Mouse (Mus musculus) embryonic facial prominence, embryonic 10.5 days (tissue): ENCODE measurements around the gene Kif5a. TPM values are rescaled to one million over a fixed set of nuclear protein-coding genes. Genes with fewer than 3 reads are reported as not detected.

Experiments
- DNase-seq: peaks from one replicate; pipeline ENCODE4 v3.0.0-alpha.2; 2017; ENCODE audit warnings: low spot score
- H3K27ac ChIP-seq: fragments of 300-500 bp; sonication (generic); replicated peaks from 2 replicates; pipeline ENCODE4 v1.5.1; 2016; ENCODE audit warnings: mild to moderate bottlenecking
- H3K27me3 ChIP-seq: fragments of 300-500 bp; sonication (generic); replicated peaks from 2 replicates; pipeline ENCODE4 v1.6.1; 2016; ENCODE audit warnings: low read depth, mild to moderate bottlenecking; ENCODE audit not compliant: poor library complexity, severe bottlenecking
- H3K36me3 ChIP-seq: fragments of 300-500 bp; sonication (generic); replicated peaks from 2 replicates; pipeline ENCODE4 v1.6.1; 2016; ENCODE audit warnings: mild to moderate bottlenecking, moderate library complexity
- H3K4me1 ChIP-seq: fragments of 300-500 bp; sonication (generic); 2 replicates; pipeline ENCODE4 v1.6.1; 2016
- H3K4me3 ChIP-seq: fragments of 300-500 bp; sonication (generic); 2 replicates; pipeline ENCODE4 v1.5.1; 2016; ENCODE audit warnings: mild to moderate bottlenecking, moderate library complexity
- H3K9me3 ChIP-seq: fragments of 300-500 bp; sonication (generic); 2 replicates; pipeline ENCODE4 v1.6.1; 2016; ENCODE audit warnings: mild to moderate bottlenecking
- WGBS: fragments of 180-500 bp; shearing (Covaris S2); methylation state at CpG from one replicate; pipeline ENCODE4 v1.1.7; 2016; 5-methylcytosine and 5-hydroxymethylcytosine counted together
- polyA plus RNA-seq: library from polyadenylated mRNA; unstranded; fragments of >200 nt; fragmentation: Nextera tagmentation; extraction: Ambion mirVana; gene quantifications from 2 replicates; pipeline ENCODE4 v1.2.1, GENCODE M21; 2016

Gene Kif5a
- polyA plus RNA-seq, 1 experiment from 2014 or later: 11.6 TPM

DNA sequence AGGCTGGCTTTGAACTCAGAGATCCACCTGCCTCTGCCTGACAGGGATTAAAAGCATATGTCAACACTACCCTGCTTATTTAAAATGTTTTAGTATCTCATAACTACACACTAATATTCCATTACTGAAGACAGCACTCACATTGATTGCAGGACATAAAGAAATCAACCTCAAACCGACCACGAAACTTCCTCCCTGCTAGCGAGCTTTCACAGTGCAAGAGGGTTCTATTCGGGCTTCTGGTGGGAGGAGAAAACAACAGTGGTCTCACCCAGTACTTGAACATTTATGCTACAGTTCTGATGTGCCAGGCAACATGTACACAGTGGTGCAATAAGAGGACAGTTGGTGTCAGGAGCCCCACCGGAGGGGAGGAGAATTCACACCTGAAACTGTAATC lies 12.3 kb downstream of the Kif5a start:
- 90% methylated on average over 5 of the region's 5 CpGs for WGBS
- peaks cover 5% of the 10 kb centered on the region; the same call in 1 of the 2 replicates for H3K36me3 ChIP-seq
- no peak overlapping the region for H3K27ac ChIP-seq
- H3K27me3 ChIP-seq: no peaks in the 10 kb centered on the region
- H3K4me1 ChIP-seq: peaks cover 4% of the 10 kb centered on the region; the same call in 1 of the 2 replicates
- H3K9me3 ChIP-seq: no peaks in the 10 kb centered on the region
- no peak for DNase-seq
- no peak overlapping the region for H3K4me3 ChIP-seq

DNA sequence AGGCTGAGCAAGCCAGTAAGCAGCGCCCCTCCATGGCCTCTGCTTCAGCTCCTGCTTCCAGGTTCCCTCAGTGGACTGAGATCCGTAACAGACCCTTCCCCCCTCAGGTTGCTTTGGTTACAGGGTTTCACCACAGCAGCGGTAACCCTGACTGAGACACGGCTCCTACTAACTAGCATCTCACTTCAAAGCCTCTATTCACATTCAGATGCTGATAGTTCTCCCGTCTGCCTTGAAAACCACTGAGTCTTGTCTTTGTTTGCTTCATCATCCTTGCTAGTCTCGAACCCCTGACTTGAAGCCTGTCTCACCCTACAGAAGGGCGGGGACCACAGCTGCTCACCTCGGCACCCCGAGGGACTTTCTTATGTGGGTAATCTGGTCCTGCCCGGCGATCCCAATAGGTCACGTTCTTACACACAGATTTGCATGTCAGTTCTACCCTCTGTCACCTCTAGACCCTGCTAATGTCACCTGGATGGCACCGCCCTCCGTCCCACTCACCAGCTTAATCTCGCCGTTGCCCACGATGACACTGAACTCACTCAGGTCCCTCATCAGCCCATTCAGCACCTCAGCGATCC lies 24.8 kb downstream of the Kif5a start:
- no peak overlapping the region for H3K27ac ChIP-seq
- no peak for DNase-seq
- H3K9me3 ChIP-seq: no peaks in the 10 kb centered on the region
- WGBS: 71% methylated on average over 18 of the region's 18 CpGs
- no peak overlapping the region for H3K4me3 ChIP-seq
- H3K36me3 ChIP-seq: peaks cover 38% of the 10 kb centered on the region
- H3K27me3 ChIP-seq: peaks cover 26% of the 10 kb centered on the region
- peaks cover 28% of the 10 kb centered on the region for H3K4me1 ChIP-seq

DNA sequence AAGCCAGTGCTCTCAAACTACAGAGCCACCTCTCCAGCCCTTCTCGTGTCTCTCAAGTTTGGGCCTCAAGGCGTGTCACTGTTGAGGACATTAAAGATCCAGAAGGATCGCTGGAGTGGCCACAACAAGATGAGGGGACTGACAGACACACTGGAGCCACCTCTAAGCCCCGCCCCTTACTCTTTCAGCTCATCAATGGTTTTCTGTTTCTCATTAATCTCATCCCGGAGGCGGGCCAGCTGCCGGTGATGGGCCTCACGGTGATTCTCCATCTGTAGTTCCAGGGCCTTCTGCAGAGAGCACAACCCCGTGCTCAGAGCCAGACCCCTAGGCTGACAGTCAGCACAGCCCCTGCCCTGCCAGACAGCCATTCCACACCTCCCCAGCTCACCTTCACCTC lies 26.6 kb downstream of the Kif5a start:
- WGBS: 26% methylated on average over 9 of the region's 9 CpGs
- Histone ChIP-seq H3K27ac (peak overlapping the region; percentile 14), H3K4me3 (peak overlapping the region; percentile 2), H3K36me3 (peaks cover 24% of the 10 kb centered on the region), H3K9me3 (no peaks in the 10 kb centered on the region), H3K27me3 (peaks cover 26% of the 10 kb centered on the region), H3K4me1 (peaks cover 30% of the 10 kb centered on the region)
- DNase-seq: peak; percentile 60

DNA sequence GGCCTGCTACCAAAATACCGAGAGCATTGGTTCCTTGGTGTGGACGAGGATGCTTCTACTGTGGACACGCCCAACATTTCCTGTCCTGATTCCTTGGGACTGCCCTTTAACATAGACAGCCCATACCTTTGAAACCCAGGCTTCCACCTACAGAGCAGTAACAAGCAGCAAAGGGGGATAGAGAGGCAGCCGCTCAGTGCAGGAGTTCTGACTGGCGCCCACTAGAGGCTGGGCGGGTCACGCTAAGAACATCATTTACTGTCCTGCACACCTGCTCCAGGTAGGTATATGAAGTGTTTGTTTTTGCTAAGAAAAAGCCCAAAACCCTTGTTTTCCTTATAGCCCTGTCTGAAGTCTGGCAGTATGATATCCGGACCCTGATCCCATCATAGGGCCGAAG lies 30.0 kb downstream of the Kif5a start:
- no peak for DNase-seq
- peaks cover 23% of the 10 kb centered on the region for H3K4me1 ChIP-seq
- H3K27ac ChIP-seq: no peak overlapping the region
- H3K27me3 ChIP-seq: 0 out of 2 replicates have a peak, but pooled peaks cover 19% of the 10 kb centered on the region
- H3K36me3 ChIP-seq: peaks cover 3% of the 10 kb centered on the region
- 75% methylated on average over 9 of the region's 9 CpGs for WGBS
- no peak overlapping the region for H3K4me3 ChIP-seq
- no peaks in the 10 kb centered on the region for H3K9me3 ChIP-seq

DNA sequence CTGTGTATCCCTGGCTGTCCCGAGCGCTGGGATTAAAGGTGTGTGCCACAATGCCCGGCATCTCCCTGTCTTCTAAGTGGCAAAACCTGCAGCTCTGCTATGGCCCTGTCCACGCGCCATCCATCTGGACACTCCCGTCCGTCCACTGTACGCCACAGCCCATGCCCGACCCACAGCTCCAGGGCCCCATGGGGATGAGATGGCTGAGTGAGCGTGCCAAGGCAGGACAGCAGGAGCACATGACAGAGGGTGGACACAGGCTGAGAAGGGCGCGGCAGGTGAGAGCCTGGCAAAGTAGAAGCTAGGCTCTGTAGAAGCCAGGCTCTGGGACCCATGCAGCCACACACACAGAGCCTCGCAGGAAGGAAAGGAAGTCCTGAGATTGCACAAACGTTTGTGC lies 31.4 kb downstream of the Kif5a start:
- H3K36me3 ChIP-seq: no peaks in the 10 kb centered on the region; the same call in 1 of the 2 replicates

DNA sequence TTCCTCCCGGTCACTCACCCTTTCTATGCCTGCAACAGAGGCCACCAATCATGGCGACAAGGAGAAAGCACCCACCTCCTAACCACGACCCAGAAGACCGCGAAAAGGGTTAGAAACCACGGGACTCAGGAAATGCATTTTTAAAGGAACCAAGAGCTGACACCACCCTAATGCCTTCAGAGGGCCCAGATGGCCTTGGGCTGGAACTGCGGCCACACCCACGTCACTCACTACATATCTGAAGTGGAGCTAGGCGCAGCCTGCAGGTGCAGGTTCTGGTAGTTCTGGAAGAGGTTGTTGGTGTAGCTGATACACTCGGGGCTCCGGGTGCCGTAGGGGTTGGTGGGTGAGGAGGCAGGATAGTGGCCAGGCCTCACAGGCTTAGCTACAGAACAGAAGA lies 32.5 kb downstream of the Kif5a start:
- H3K36me3 ChIP-seq: no peaks in the 10 kb centered on the region; the same call in 1 of the 2 replicates
- H3K9me3 ChIP-seq: no peaks in the 10 kb centered on the region
- no peak overlapping the region for H3K27ac ChIP-seq
- WGBS: 86% methylated on average over 12 of the region's 12 CpGs
- no peak overlapping the region for H3K4me3 ChIP-seq
- peaks cover 33% of the 10 kb centered on the region; the same call in 1 of the 2 replicates for H3K27me3 ChIP-seq
- H3K4me1 ChIP-seq: peaks cover 7% of the 10 kb centered on the region
- DNase-seq: no peak

More for the DNA sequence above, 31.4 kb downstream of the Kif5a start:
- WGBS: 83% methylated on average over 14 of the region's 14 CpGs
- no peak overlapping the region for H3K4me3 ChIP-seq
- no peaks in the 10 kb centered on the region for H3K9me3 ChIP-seq
- peaks cover 14% of the 10 kb centered on the region for H3K4me1 ChIP-seq
- H3K27me3 ChIP-seq: peaks cover 26% of the 10 kb centered on the region; the same call in 1 of the 2 replicates
- H3K27ac ChIP-seq: no peak overlapping the region
- no peak for DNase-seq

DNA sequence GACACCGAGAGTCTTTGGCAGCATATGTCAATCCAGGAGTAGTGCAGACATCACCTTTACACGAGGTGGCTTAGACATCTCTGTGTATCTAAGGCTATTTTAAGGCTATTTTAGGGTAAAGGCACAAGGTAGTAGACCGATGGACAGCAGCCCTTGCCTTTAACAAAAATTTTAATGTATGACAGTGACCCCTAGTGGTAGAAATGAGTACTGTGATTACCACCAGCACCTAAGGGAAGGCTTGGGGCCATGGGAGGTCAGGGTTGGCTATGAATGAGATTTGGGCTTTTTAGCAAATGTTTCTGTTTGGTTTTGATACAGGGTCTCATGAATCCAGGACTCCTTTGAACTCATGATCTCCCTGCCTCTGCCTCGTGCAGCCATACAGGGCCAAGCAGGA lies 34.3 kb downstream of the Kif5a start:
- Histone ChIP-seq H3K9me3 (no peaks in the 10 kb centered on the region), H3K27ac (no peak overlapping the region), H3K4me1 (peaks cover 11% of the 10 kb centered on the region), H3K27me3 (peaks cover 31% of the 10 kb centered on the region; the same call in 1 of the 2 replicates), H3K4me3 (no peak overlapping the region), H3K36me3 (no peaks in the 10 kb centered on the region)
- DNase-seq: peak; percentile 28
- 23% methylated on average over 4 of the region's 4 CpGs for WGBS

DNA sequence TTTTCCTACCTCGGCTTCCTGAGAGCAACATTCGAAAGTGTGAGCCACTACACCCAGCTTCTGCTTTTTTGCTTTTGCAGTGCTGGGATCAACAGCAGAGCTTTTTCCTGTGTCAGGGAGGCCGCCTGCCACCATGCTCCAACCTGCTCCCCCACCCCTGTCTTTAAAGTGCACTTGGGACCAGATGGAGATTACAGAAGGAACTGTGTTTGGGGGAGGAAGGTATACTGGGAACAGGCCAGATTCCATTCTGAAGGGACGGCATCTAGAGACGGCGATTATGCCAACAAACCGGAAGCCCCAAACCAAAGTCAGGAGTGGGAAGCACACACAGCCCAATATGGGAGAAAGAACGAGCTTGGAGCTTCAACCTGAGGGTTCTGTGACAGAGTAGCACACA lies 36.0 kb downstream of the Kif5a start:
- Histone ChIP-seq H3K9me3 (no peaks in the 10 kb centered on the region), H3K4me1 (peaks cover 17% of the 10 kb centered on the region), H3K4me3 (no peak overlapping the region), H3K36me3 (no peaks in the 10 kb centered on the region), H3K27me3 (peaks cover 33% of the 10 kb centered on the region; the same call in 1 of the 2 replicates), H3K27ac (no peak overlapping the region)
- DNase-seq: no peak
- WGBS: 85% methylated on average over 8 of the region's 8 CpGs

DNA sequence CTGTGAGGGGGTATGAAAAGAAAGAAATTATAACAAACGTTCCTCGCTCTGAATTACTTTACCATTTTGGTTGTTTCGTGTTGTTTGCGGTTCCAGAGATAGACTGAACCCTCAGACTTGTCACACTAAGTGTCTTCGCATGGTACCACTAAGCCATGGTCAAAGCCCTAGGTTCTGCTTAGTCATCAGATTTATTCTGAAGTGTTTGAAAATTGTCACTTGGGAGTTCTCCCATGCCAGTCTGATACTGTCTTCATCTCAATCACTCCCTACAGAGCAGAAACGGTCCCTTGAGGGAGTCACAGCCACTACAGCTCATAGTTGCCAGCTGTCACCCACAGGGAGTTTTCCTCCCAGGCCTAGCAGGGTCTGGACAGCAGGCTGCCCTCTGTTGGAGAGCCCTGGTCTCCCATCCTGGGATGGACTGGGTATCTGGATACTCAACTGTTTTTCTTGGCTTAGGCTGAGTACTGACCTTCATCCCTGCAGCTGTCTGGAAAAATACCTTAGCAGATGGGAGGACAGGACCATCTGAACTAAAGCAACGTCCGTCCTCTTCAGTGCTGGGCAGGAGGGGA lies 36.7 kb downstream of the Kif5a start:
- Histone ChIP-seq H3K4me1 (peaks cover 13% of the 10 kb centered on the region), H3K36me3 (no peaks in the 10 kb centered on the region), H3K4me3 (no peak overlapping the region), H3K9me3 (no peaks in the 10 kb centered on the region), H3K27ac (no peak overlapping the region), H3K27me3 (peaks cover 33% of the 10 kb centered on the region; the same call in 1 of the 2 replicates)
- 70% methylated on average over 8 of the region's 8 CpGs for WGBS
- no peak for DNase-seq

DNA sequence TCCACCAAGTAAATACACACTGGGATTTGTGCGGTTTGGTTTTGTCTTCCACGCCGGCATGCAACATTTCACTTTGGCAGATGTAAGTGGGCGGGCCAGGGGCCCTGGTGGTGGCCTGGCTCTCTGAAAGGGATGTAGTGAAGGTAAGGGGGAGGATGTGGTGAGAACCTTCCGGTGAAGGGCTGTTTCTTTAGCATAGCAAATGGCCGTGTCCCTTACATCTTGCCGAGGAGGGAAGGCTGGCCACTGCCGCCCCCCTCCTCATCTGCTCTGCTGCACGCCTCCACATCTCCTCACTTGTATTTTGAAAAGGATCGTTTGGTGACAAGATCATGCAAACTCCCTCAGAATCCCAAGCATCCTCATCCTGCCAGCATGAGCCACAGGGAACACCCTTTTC lies 37.4 kb downstream of the Kif5a start:
- 30% methylated on average over 10 of the region's 10 CpGs for WGBS
- no peak for DNase-seq
- H3K27ac ChIP-seq: no peak overlapping the region

DNA sequence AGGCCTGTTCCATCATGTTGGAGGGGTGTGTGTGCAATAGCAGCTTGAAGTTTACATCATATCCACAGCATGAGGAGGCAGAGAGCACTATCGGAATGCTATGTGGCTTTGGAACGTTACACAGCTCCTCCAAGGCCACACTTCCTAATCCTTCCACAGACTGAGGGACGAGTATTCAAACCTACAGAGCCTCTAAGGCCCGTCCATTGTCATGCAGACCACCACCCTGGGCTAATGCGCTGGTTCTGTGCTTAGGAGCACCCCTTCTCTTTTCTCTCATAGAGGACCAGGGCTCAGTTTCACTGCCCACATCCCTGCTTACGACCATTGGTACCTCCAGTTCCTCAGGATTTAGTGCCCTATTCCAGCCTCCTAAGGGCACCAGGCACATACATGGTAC lies 37.9 kb downstream of the Kif5a start:
- no peaks in the 10 kb centered on the region for H3K36me3 ChIP-seq
- DNase-seq: no peak
- H3K4me3 ChIP-seq: no peak overlapping the region
- peaks cover 28% of the 10 kb centered on the region; the same call in 1 of the 2 replicates for H3K27me3 ChIP-seq
- H3K9me3 ChIP-seq: no peaks in the 10 kb centered on the region
- peaks cover 13% of the 10 kb centered on the region for H3K4me1 ChIP-seq
- 30% methylated on average over 6 of the region's 6 CpGs for WGBS
- no peak overlapping the region for H3K27ac ChIP-seq

More for the DNA sequence above, 37.4 kb downstream of the Kif5a start:
- peaks cover 32% of the 10 kb centered on the region; the same call in 1 of the 2 replicates for H3K27me3 ChIP-seq
- H3K36me3 ChIP-seq: no peaks in the 10 kb centered on the region
- no peaks in the 10 kb centered on the region for H3K9me3 ChIP-seq
- H3K4me1 ChIP-seq: peaks cover 13% of the 10 kb centered on the region
- H3K4me3 ChIP-seq: no peak overlapping the region

DNA sequence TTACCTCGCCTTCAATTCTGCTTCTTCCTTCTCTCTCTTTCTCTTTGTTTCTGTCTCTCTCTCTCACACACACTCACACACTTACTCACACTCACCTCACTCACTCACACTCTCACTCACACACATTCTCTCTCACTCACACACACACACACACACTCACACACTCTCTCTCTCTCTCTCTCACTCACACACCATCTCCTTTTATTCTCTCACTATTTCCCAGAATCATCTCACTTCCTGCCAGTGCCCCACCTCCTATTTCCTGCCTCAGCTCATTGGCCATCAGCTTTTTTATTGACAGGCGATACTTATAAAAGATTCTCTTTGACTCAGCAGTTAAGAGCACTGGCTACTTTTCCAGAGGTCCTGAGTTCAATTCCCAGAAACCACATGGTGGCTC lies 44.8 kb downstream of the Kif5a start:
- no peak overlapping the region for H3K4me3 ChIP-seq
- no peaks in the 10 kb centered on the region for H3K27me3 ChIP-seq
- no peak overlapping the region for H3K27ac ChIP-seq
- DNase-seq: no peak
- no peaks in the 10 kb centered on the region for H3K9me3 ChIP-seq
- H3K4me1 ChIP-seq: 0 out of 2 replicates have a peak, but pooled peaks cover 6% of the 10 kb centered on the region
- WGBS: 90% methylated on average over 2 of the region's 2 CpGs
- no peaks in the 10 kb centered on the region for H3K36me3 ChIP-seq

DNA sequence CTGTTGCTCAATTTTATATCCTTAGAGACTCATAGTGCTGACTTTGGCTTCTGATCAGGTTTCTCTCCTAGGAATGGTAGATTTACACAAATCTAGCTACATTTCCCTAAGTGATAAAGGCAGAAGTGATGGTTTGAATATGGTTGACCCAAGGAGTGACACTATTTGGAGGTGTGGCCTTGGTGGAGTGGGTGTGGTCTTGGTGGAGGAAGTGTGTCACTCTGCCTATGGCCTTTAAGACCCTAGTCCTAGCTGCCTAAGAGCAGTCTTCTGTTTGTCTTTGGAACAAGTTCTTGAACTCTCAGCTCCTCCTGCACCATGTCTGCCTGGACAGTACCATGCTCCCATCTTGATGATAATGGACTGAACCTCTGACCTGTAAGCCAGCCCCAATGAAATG lies 46.0 kb downstream of the Kif5a start:
- Histone ChIP-seq H3K9me3 (no peaks in the 10 kb centered on the region), H3K27ac (no peak overlapping the region), H3K4me3 (no peak overlapping the region), H3K36me3 (no peaks in the 10 kb centered on the region), H3K4me1 (no peaks in the 10 kb centered on the region), H3K27me3 (no peaks in the 10 kb centered on the region)
- DNase-seq: no peak
